Mouse (Mus musculus): ENCODE measurements around the gene Ptchd3.

DNA sequence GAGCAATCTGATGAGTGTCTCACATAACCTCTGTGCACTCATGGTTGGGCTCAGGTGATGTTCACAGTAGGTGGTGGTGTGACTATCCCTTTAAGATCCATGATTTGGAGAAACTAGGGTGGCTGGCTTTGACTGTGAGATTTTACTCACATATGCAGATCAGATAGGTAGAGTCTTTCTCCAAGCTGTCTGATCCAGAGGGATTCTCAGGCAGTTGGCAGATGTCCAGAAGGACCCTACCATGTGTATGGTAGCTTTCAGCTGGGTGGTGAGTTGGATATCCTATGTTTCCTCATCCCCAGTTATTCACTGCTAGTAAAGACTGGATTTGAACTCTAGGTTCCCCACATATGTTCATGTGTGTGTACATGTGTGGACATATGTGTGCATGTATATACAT is 42.6 kb upstream of the Ptchd3 start:
- TF ChIP-seq POLR2A (IDR thresholded peaks at IDR 0.05; ENCODE audit: borderline replicate concordance, insufficient read depth, low read length) (no peak), CTCF (IDR thresholded peaks at IDR 0.05; ENCODE audit: borderline replicate concordance, insufficient read depth, low read depth, low read length) (no peak)
